ENCODE assay signal across 8 mouse cellular contexts in genomic region chr8:70506328-70507026, GRCm38 (mm10). TPM values are rescaled to one million over a fixed set of nuclear protein-coding genes. Genes with fewer than 3 reads are reported as not detected.
DNase-seq lines count a peak whose midpoint lies in the region; ATAC-seq and TF ChIP-seq lines count a peak whose summit lies in the region.

Gene Rex1bd, minus strand, starts transcription at chr8:70506752.

- peak within 1 kb of the TSS; percentile 81 for H3K4me3 ChIP-seq in G1E (ENCODE audit: low read depth, low read length)
- H3K4me3 ChIP-seq in forebrain, postnatal 0 days (ENCODE audit: low read depth, low read length) = peak within 1 kb of the TSS; percentile 80
- peak within 1 kb of the TSS; percentile 78 for H3K4me3 ChIP-seq in lung, embryonic 16.5 days (ENCODE audit: low read length)

- peak within 1 kb of the TSS; percentile 93 for H3K9ac ChIP-seq in forebrain, postnatal 0 days
- peak within 1 kb of the TSS; percentile 96 for H3K9ac ChIP-seq in lung, embryonic 16.5 days (ENCODE audit: low read length)

- peak within 1 kb of the TSS; percentile 96 for H3K27ac ChIP-seq in forebrain, postnatal 0 days (ENCODE audit: low read depth, low read length)
- H3K27ac ChIP-seq in lung, embryonic 16.5 days (ENCODE audit: low read length) = peak within 1 kb of the TSS; percentile 88

- TF ChIP-seq CTCF in G1E (IDR thresholded peaks at IDR 0.05; ENCODE audit: low read depth, low read length) = peak; percentile 74
- peak; percentile 95 for TF ChIP-seq CTCF in forebrain, postnatal 0 days (IDR thresholded peaks at IDR 0.05; ENCODE audit: low read depth)

- peak within 1 kb of the TSS; percentile 83 for H3K4me2 ChIP-seq in forebrain, postnatal 0 days (ENCODE audit: low read depth)
- H3K4me2 ChIP-seq in lung, embryonic 16.5 days (ENCODE audit: low read depth, low read length) = peak within 1 kb of the TSS; percentile 88

- H3K4me1 ChIP-seq in G1E (ENCODE audit: insufficient read depth, low read depth, low read length) = peaks cover 61% of the 10 kb centered on the region
- peaks cover 23% of the 10 kb centered on the region; the same call in 1 of the 2 replicates for H3K4me1 ChIP-seq in forebrain, postnatal 0 days (ENCODE audit: insufficient read depth)
- peaks cover 45% of the 10 kb centered on the region for H3K4me1 ChIP-seq in lung, embryonic 16.5 days (replicated peaks; ENCODE audit: control insufficient read depth, insufficient read depth, low read length)

- peaks cover 65% of the 10 kb centered on the region for H3K36me3 ChIP-seq in G1E (replicated peaks)
- peaks cover 24% of the 10 kb centered on the region for H3K36me3 ChIP-seq in forebrain, postnatal 0 days (ENCODE audit: insufficient read depth)
- H3K36me3 ChIP-seq in lung, embryonic 16.5 days (ENCODE audit: control insufficient read depth, insufficient read depth, low read length) = peaks cover 18% of the 10 kb centered on the region

- no peaks in the 10 kb centered on the region for H3K27me3 ChIP-seq in G1E (ENCODE audit: insufficient read depth, low read length)
- H3K27me3 ChIP-seq in forebrain, postnatal 0 days (ENCODE audit: insufficient read depth, low read length) = 0 out of 2 replicates have a peak, but pooled peaks cover 12% of the 10 kb centered on the region
- H3K27me3 ChIP-seq in lung, embryonic 16.5 days (ENCODE audit: control insufficient read depth, insufficient read depth, low read depth, low read length) = peaks cover 11% of the 10 kb centered on the region; the same call in 1 of the 2 replicates

- peak; percentile 95 for DNase-seq in G1E (ENCODE audit: low spot score)
- DNase-seq in cerebellum, adult 18-20 months = peak; percentile 94 to 97
- peak; percentile 96 for DNase-seq in forebrain, postnatal 0 days
- DNase-seq in heart, postnatal 4 days = peak; percentile 95
- peak; percentile 82 for DNase-seq in layer of hippocampus, adult 9-10 months (ENCODE audit: low spot score)
- DNase-seq in ovary, postnatal 10 days (ENCODE audit: low spot score) = peak; percentile 88
- peak; percentile 93 to 94 for DNase-seq in thymus, postnatal 10 days (ENCODE audit: low spot score in 2 of 2)

- 4% methylated on average over 40 of the region's 40 CpGs for WGBS in forebrain, postnatal 0 days
- WGBS in lung, embryonic 16.5 days = 2% methylated on average over 35 of the region's 40 CpGs

- ATAC-seq in G1E (ENCODE audit: extremely low read depth, insufficient number of reproducible peaks, low FRiP score, poor library complexity, severe bottlenecking) = peak; percentile 72
- peak; percentile 83 for ATAC-seq in forebrain, postnatal 0 days
- ATAC-seq in lung, embryonic 16.5 days (ENCODE audit: low read depth) = peak; percentile 88

- H3K9me3 ChIP-seq in G1E (replicated peaks) = no peaks in the 10 kb centered on the region
- H3K9me3 ChIP-seq in forebrain, postnatal 0 days (ENCODE audit: low read length) = no peaks in the 10 kb centered on the region
- no peaks in the 10 kb centered on the region for H3K9me3 ChIP-seq in lung, embryonic 16.5 days (ENCODE audit: control insufficient read depth, low read length)

RNA-seq across cellular contexts. Expression of gene Rex1bd, which starts in this region (rescaled TPM):
- total RNA-seq in G1E (2014; fragmentation: Nextera tagmentation) (43.6 and 44.2 TPM in 2 replicates), G1E (2017) (86.9 and 94.9 TPM in 2 replicates)
- 187 and 223 TPM in 2 replicates for polyA plus RNA-seq in G1E (2012)
- total RNA-seq in forebrain, postnatal 0 days (2014; rRNA removed) = 130 and 148 TPM in 2 replicates
- polyA plus RNA-seq in forebrain, postnatal 0 days (2015; fragmentation: Nextera tagmentation; extraction: Ambion mirVana) = 200 and 247 TPM in 2 replicates
- total RNA-seq in heart, postnatal 4 days (2021) = 100 to 1,000 TPM in 1 of 2 experiments, 10 to 100 TPM in 1; 96.9 to 109 TPM
- polyA plus RNA-seq in lung, embryonic 16.5 days (2015; fragmentation: Nextera tagmentation; extraction: Ambion mirVana) = 125 and 133 TPM in 2 replicates

Comparison
In these comparisons a context has a peak if more than half of its experiments do, and no peak if none do; other contexts are left out.
1. Peak in every context shown above with its lines: DNase-seq, ATAC-seq, H3K4me3 ChIP-seq and H3K27ac ChIP-seq.